Mouse (Mus musculus): Measurements from ENCODE around the gene Gmppb. TPM values are rescaled to one million over a fixed set of nuclear protein-coding genes. Genes with fewer than 3 reads are reported as not detected.
A peak's percentile ranks its signal among the peaks of the same experiment; 100 is the strongest.

The Gmppb gene
- polyA plus RNA-seq, 1 experiment from 2014 or later: 26.1 TPM

- Histone ChIP-seq H3K27ac (replicated peaks) (no peak overlapping the region), H3K9me3 (no peaks in the 10 kb centered on the region), H3K36me3 (replicated peaks) (peaks cover 78% of the 10 kb centered on the region), H3K27me3 (replicated peaks; ENCODE audit: low read depth, poor library complexity, severe bottlenecking) (no peaks in the 10 kb centered on the region), H3K4me3 (peak overlapping the region; percentile 32; the same call in 1 of the 2 replicates), H3K4me1 (peaks cover 34% of the 10 kb centered on the region)
- 93% methylated on average over 15 of the region's 15 CpGs for WGBS
- no peak for DNase-seq (ENCODE audit: low spot score)
Measured at GRCm38 (mm10) chr9:108053665-108054225, 4.7 kb downstream of the Gmppb start.

- Histone ChIP-seq H3K9me3 (no peaks in the 10 kb centered on the region), H3K27ac (replicated peaks) (no peak overlapping the region), H3K4me1 (peaks cover 32% of the 10 kb centered on the region), H3K4me3 (no peak overlapping the region), H3K36me3 (replicated peaks) (peaks cover 86% of the 10 kb centered on the region), H3K27me3 (replicated peaks; ENCODE audit: low read depth, poor library complexity, severe bottlenecking) (no peaks in the 10 kb centered on the region)
- no peak for DNase-seq (ENCODE audit: low spot score)
- 91% methylated on average over 22 of the region's 22 CpGs for WGBS
Measured at GRCm38 (mm10) chr9:108054331-108055040, 5.4 kb downstream of the Gmppb start.

GRCm38 (mm10) chr9:108055061-108055460 is 6.0 kb downstream of the Gmppb start:
- no peak overlapping the region for H3K4me3 ChIP-seq
- DNase-seq (ENCODE audit: low spot score): no peak
- H3K27ac ChIP-seq (replicated peaks): no peak overlapping the region
- H3K9me3 ChIP-seq: no peaks in the 10 kb centered on the region
- no peaks in the 10 kb centered on the region for H3K27me3 ChIP-seq (replicated peaks; ENCODE audit: low read depth, poor library complexity, severe bottlenecking)
- 72% methylated on average over 1 of the region's 1 CpGs for WGBS
- peaks cover 26% of the 10 kb centered on the region for H3K4me1 ChIP-seq
- peaks cover 92% of the 10 kb centered on the region for H3K36me3 ChIP-seq (replicated peaks)

- WGBS: 80% methylated on average over 6 of the region's 6 CpGs
- H3K36me3 ChIP-seq (replicated peaks): peaks cover 91% of the 10 kb centered on the region
- peaks cover 25% of the 10 kb centered on the region for H3K4me1 ChIP-seq
- no peaks in the 10 kb centered on the region for H3K9me3 ChIP-seq
- H3K27ac ChIP-seq (replicated peaks): no peak overlapping the region
- no peaks in the 10 kb centered on the region for H3K27me3 ChIP-seq (replicated peaks; ENCODE audit: low read depth, poor library complexity, severe bottlenecking)
- DNase-seq (ENCODE audit: low spot score): peak; percentile 7
- H3K4me3 ChIP-seq: peak overlapping the region; percentile 8; the same call in 1 of the 2 replicates
Measured at GRCm38 (mm10) chr9:108055661-108056237, 6.7 kb downstream of the Gmppb start.

DNA sequence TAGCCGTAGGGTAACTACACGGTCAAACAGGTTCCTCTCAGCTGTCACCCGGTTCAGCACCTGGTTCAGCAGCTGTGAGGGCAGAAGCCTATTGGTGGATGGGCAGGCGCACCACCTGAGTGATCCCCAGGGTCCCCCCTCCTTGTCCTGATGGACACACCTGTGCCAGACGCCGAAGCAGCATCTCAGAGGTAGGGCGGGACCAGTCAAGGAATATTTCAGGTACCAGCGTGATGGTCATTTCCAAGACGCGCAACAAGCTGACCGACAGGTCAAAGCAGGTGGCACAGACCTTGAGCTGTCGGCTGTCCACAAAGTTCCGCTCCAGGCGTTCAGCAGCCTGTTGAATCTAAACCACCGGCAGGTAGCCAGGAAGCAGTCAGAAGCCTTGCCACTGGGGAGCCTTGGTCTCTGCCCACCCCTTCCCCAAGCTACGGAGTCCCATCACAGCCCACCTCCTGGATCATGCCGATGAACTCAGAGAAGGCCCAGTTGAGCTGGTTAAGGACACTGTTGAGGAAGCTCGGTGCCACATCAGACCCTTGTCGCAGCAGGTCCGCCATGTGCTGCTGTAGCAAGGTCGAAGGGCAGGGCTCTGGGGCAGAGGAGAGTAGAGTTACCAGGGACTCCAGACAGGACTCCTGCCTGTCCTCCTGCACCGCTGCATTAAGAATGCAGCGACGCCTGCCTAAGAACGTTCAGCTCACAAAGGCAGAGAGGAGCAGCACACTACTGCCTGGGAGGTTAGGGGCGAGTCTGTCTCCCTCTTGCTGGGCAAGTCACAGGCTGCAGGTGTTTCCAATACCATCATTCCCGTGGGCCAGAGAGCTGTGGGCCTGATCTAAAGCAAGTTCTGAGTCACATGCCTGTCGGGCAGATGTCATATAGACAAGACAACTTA is 7.6 kb downstream of the Gmppb start:
- H3K4me3 ChIP-seq: no peak overlapping the region
- no peak for DNase-seq (ENCODE audit: low spot score)
- 82% methylated on average over 28 of the region's 28 CpGs for WGBS
- H3K27ac ChIP-seq (replicated peaks): no peak overlapping the region
- peaks cover 88% of the 10 kb centered on the region for H3K36me3 ChIP-seq (replicated peaks)
- H3K27me3 ChIP-seq (replicated peaks; ENCODE audit: low read depth, poor library complexity, severe bottlenecking): no peaks in the 10 kb centered on the region
- H3K9me3 ChIP-seq: no peaks in the 10 kb centered on the region
- H3K4me1 ChIP-seq: peaks cover 25% of the 10 kb centered on the region

DNA sequence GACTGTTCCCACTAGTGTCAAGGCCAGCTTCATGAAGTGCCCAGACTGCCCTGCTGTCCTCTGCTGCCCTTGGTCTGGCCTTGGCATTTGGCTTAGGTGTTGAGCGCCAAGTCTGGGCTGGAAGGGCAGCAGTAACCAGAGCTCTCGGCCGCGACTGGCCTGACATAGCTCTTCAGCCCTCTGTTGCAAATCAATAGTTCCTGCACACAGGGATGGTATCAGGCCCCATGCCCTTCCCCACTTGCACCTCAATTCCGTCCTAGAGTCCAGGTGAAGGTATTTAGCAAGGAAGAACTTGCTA is 8.2 kb downstream of the Gmppb start:
- WGBS: 89% methylated on average over 5 of the region's 5 CpGs
- DNase-seq (ENCODE audit: low spot score): no peak
- H3K36me3 ChIP-seq (replicated peaks): peaks cover 88% of the 10 kb centered on the region

GRCm38 (mm10) chr9:108058291-108058690 is 9.2 kb downstream of the Gmppb start:
- WGBS: 92% methylated on average over 9 of the region's 9 CpGs
- DNase-seq (ENCODE audit: low spot score): no peak

More for the DNA sequence above, 8.2 kb downstream of the Gmppb start:
- H3K9me3 ChIP-seq: no peaks in the 10 kb centered on the region
- peaks cover 22% of the 10 kb centered on the region for H3K4me1 ChIP-seq
- H3K27ac ChIP-seq (replicated peaks): no peak overlapping the region
- H3K4me3 ChIP-seq: no peak overlapping the region
- no peaks in the 10 kb centered on the region for H3K27me3 ChIP-seq (replicated peaks; ENCODE audit: low read depth, poor library complexity, severe bottlenecking)

GRCm38 (mm10) chr9:108062142-108062541 is 13.1 kb downstream of the Gmppb start:
- 91% methylated on average over 3 of the region's 3 CpGs for WGBS
- H3K4me3 ChIP-seq: no peak overlapping the region
- DNase-seq (ENCODE audit: low spot score): no peak
- H3K4me1 ChIP-seq: no peaks in the 10 kb centered on the region
- no peaks in the 10 kb centered on the region for H3K9me3 ChIP-seq
- no peaks in the 10 kb centered on the region for H3K27me3 ChIP-seq (replicated peaks; ENCODE audit: low read depth, poor library complexity, severe bottlenecking)
- H3K36me3 ChIP-seq (replicated peaks): peaks cover 88% of the 10 kb centered on the region
- H3K27ac ChIP-seq (replicated peaks): no peak overlapping the region

More at GRCm38 (mm10) chr9:108058291-108058690, 9.2 kb downstream of the Gmppb start:
- no peaks in the 10 kb centered on the region for H3K9me3 ChIP-seq
- no peak overlapping the region for H3K4me3 ChIP-seq
- H3K36me3 ChIP-seq (replicated peaks): peaks cover 94% of the 10 kb centered on the region
- no peak overlapping the region for H3K27ac ChIP-seq (replicated peaks)
- peaks cover 12% of the 10 kb centered on the region for H3K4me1 ChIP-seq
- H3K27me3 ChIP-seq (replicated peaks; ENCODE audit: low read depth, poor library complexity, severe bottlenecking): no peaks in the 10 kb centered on the region

DNA sequence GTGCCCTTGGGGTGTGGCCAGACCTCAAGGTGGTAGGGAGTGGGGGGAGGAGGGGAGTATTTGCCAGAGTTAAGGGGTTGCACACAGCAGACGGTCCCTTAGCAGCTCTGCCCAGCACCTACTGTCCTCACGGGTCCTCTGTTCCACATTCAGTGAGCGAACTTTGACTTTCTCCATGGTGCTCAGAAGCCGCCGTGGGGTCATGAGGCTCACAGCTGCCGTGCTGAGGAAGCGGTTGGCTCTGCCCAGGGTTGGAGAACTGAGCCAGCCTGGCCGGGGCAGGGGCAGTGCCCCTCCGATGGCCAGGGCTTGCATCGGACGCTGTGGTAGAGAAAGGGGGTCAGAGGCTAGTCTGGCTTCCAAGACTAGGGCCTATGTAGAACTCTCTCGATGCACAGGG is 14.3 kb downstream of the Gmppb start:
- H3K36me3 ChIP-seq (replicated peaks): peaks cover 80% of the 10 kb centered on the region
- H3K4me3 ChIP-seq: no peak overlapping the region
- H3K4me1 ChIP-seq: no peaks in the 10 kb centered on the region
- 89% methylated on average over 12 of the region's 12 CpGs for WGBS
- H3K27me3 ChIP-seq (replicated peaks; ENCODE audit: low read depth, poor library complexity, severe bottlenecking): no peaks in the 10 kb centered on the region
- no peak overlapping the region for H3K27ac ChIP-seq (replicated peaks)
- H3K9me3 ChIP-seq: no peaks in the 10 kb centered on the region
- DNase-seq (ENCODE audit: low spot score): no peak

GRCm38 (mm10) chr9:108065491-108066011 is 16.5 kb downstream of the Gmppb start:
- Histone ChIP-seq H3K27me3 (replicated peaks; ENCODE audit: low read depth, poor library complexity, severe bottlenecking) (no peaks in the 10 kb centered on the region), H3K4me3 (no peak overlapping the region), H3K36me3 (replicated peaks) (peaks cover 81% of the 10 kb centered on the region), H3K4me1 (no peaks in the 10 kb centered on the region), H3K9me3 (no peaks in the 10 kb centered on the region), H3K27ac (replicated peaks) (no peak overlapping the region)
- 53% methylated on average over 5 of the region's 5 CpGs for WGBS
- peak; percentile 52 for DNase-seq (ENCODE audit: low spot score)

GRCm38 (mm10) chr9:108067199-108067598 is 18.2 kb downstream of the Gmppb start:
- WGBS: 81% methylated on average over 7 of the region's 7 CpGs
- Histone ChIP-seq H3K36me3 (replicated peaks) (peaks cover 78% of the 10 kb centered on the region), H3K27ac (replicated peaks) (no peak overlapping the region), H3K4me3 (no peak overlapping the region), H3K27me3 (replicated peaks; ENCODE audit: low read depth, poor library complexity, severe bottlenecking) (no peaks in the 10 kb centered on the region), H3K9me3 (no peaks in the 10 kb centered on the region), H3K4me1 (no peaks in the 10 kb centered on the region)
- no peak for DNase-seq (ENCODE audit: low spot score)

GRCm38 (mm10) chr9:108067900-108068299 is 18.9 kb downstream of the Gmppb start:
- Histone ChIP-seq H3K9me3 (no peaks in the 10 kb centered on the region), H3K36me3 (replicated peaks) (peaks cover 76% of the 10 kb centered on the region), H3K27me3 (replicated peaks; ENCODE audit: low read depth, poor library complexity, severe bottlenecking) (no peaks in the 10 kb centered on the region), H3K4me1 (0 out of 2 replicates have a peak, but pooled peaks cover 4% of the 10 kb centered on the region), H3K4me3 (no peak overlapping the region), H3K27ac (replicated peaks) (0 out of 2 replicates have a peak overlapping the region, but pooled peaks have one; percentile 25)
- DNase-seq (ENCODE audit: low spot score): peak; percentile 83
- 18% methylated on average over 8 of the region's 8 CpGs for WGBS

Data from embryonic facial prominence, embryonic 10.5 days (tissue).